Mouse (Mus musculus): ENCODE results near the gene Rassf1.
A peak's percentile ranks its signal among the peaks of the same experiment; 100 is the strongest.

The Rassf1 gene

DNA sequence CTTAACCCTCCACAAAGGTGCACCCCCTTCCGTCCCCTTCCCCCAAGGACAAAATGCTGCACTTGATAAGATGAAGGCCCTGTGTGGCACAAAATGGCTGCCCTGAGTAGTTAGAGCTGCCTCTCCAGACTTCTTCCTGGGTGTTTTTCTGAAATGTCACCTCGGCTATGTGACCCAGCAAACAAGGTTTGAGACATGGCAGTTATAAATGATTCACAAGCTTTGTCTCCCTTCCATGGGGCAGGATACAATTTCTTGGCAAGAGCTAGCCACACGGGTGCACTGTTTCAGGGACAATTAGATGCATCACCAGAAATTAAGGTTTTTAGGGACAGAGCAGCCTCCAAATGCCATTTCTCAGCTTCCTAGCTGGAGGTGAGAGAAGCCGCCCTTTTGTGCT lies 10.9 kb upstream of the Rassf1 start:
- DNase-seq (ENCODE audit: low read depth, low spot score) = no peak

GRCm38 (mm10) chr9:107541005-107541404 lies 10.3 kb upstream of the Rassf1 start:
- no peak for DNase-seq (ENCODE audit: low read depth, low spot score)

GRCm38 (mm10) chr9:107541474-107542351 lies 9.6 kb upstream of the Rassf1 start, which contains the start of the genes Cyb561d2 and Nprl2:
Cyb561d2 (minus strand) TSS chr9:107542193.
Nprl2 (plus strand) TSS chr9:107542226.
- peak; percentile 95 for DNase-seq (ENCODE audit: low read depth, low spot score)

DNA sequence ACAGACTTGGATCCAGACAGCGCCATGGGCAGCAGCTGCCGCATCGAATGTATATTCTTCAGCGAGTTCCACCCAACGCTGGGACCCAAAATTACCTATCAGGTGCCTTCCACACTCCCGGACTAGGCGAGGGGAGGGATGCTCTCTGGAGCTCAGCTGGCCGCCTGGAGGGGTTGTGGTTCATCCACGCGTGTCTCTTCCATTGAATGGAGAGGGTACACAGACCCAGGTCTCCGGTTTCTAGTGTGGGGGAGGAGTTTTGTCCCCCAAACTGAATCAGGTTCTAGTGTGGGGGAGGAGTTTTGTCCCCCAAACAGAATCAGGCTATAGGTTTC lies 9.0 kb upstream of the Rassf1 start:
- no peak for DNase-seq (ENCODE audit: low read depth, low spot score)

DNA sequence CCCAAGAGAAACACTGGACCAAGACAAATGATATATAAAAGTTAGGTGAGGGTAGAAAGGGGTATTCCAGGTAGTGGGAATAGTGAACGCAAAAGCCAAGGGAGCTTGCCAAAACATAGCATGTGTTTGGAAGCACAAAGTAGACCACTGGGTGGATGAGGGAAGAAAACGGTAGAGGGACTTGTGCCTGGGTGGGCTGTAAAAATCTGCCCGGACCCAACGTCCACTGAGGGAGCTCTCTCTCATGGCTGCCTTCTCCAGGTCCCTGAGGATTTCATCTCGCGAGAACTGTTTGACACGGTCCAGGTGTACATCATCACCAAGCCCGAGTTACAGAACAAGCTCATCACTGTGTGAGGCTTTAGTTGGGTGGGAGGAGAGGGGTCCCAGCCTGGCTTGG lies 8.6 kb upstream of the Rassf1 start:
- no peak for DNase-seq (ENCODE audit: low read depth, low spot score)

GRCm38 (mm10) chr9:107543299-107543698 lies 8.1 kb upstream of the Rassf1 start:
- no peak for DNase-seq (ENCODE audit: low read depth, low spot score)

DNA sequence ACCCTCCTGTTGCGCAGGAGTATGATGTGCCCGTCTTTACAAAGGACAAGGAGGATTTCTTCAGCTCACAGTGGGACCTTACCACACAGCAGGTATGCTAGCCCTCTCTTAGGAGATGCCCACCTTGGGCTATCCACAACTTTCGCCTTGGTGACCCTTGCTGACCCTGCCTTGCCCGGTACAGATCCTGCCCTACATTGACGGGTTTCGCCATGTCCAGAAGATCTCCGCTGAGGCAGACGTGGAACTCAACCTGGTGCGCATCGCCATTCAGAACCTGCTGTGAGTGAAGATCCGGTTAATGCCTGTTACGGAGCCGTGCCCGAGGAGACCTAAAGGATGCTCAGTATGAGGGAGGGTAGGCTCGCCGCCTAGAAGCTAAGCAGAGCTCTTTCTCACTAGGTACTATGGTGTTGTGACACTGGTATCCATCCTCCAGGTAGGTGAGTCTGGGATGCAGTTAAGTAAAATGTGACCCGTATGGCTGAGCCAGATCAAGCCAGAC lies 7.1 kb upstream of the Rassf1 start:
- DNase-seq (ENCODE audit: low read depth, low spot score) = no peak

GRCm38 (mm10) chr9:107544729-107545128 lies 6.6 kb upstream of the Rassf1 start:
- DNase-seq (ENCODE audit: low read depth, low spot score) = no peak

DNA sequence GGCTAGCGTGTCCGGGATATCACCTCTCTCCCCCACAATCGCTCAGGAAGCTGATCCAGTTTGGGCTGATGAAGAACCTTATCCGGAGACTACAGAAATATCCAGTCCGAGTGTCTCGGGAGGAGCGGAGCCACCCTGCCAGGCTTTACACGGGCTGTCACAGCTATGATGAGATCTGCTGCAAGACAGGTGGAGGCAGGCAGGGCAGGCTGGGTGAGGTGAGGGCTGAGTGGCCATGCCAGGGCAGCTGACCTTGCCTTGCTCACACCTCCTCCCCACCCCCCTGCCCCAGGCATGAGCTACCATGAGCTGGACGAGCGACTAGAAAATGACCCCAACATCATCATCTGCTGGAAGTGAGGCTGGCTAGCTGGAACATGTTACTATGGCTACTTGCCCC lies 6.2 kb upstream of the Rassf1 start:
- no peak for DNase-seq (ENCODE audit: low read depth, low spot score)

DNA sequence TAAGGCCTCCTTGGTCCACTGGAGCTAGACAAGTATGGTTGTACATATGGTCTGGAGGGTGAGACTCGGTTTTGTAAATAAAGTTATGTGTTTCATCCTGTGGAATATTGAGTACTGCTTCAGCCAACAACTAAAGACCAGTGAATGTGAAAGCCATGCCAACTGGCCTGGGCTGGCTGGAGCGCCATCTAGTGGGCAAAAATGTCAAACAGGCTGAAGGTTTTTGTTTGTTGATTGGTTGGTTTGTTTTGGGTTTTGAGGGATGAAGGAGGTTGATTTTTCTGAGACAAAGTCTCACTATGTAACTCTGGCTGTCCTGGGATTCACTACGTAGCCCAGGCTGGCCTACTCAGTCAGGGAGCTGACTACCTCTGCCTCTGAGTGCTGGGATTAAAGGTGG lies 5.8 kb upstream of the Rassf1 start:
- DNase-seq (ENCODE audit: low read depth, low spot score) = peak; percentile 78

DNA sequence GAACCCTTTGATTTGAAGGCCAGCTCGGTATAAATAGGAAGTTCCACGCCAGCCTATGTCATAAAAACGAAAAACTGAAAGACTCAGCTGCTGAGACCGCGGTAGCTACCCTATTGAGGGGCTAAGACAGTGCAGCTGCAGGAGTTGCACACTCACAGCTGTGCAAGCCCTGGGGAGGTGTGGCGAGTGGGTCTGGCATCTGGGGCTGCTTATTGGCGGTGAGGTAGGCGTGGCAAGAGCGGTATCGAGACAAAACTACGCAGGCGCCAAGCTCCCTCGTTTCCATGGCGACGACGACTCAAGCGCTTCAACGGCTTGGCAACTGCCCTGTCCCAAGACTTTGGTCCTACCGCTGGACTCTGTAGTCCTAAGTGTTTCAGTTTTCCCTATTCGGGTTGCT lies 4.3 kb upstream of the Rassf1 start, which contains the start of gene Zmynd10:
Gene Zmynd10 (plus strand): TSS at position 273 of the 400 bp plus-strand sequence.
- DNase-seq (ENCODE audit: low read depth, low spot score) = peak; percentile 86

DNA sequence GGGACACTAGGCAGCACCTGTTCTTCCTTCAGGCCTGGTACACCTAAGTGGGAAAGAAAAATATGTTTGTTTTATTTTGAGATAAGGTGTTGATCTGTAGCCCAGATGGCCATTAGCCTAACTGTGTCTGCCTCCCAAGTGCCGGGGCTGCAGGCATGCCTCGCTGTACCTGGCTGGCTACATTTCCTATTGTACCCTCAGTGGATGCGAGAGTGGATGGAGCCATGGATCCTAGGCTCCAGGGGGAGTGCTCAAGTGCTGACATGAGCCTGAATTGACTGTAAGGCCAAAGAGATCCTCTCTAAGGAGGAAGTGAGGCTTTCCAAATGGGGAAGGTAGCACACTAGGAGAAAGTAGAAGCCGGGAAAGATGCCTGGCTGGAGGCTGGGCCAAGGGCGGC lies 3.4 kb upstream of the Rassf1 start:
- DNase-seq (ENCODE audit: low read depth, low spot score) = no peak

GRCm38 (mm10) chr9:107548820-107549219 lies 2.5 kb upstream of the Rassf1 start:
- no peak for DNase-seq (ENCODE audit: low read depth, low spot score)

DNA sequence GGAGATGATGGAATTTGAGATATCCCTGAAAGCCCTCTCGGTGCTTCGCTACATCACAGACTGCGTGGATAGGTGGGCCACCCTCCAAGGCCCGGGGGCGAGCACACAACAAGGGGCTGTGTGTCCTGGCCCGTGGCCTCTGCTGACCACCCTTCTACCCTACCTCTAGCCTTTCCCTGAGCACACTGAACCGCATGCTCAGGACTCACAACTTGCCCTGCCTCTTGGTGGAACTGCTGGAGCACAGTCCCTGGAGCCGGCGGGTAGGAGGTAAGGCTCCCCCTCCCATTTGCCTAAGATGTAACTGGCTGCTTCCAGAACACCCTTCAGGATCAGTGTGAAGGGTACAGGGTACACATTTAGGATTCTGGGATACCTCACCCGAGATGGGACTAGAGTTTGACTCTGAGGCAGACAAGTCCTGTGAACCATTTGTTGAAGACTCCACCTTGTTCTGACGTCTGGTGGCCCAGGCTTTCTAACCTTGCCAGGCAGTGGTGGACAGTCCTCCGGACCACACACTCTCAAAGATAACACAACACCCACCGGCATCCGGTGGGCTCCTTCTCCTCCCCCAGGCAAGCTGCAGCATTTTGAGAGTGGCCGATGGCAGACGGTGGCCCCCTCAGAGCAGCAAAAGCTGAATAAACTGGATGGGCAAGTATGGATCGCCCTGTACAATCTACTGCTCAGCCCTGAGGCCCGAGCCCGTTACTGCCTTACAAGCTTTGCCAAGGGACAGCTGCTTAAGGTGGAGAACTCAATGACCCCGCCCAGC lies 1.9 kb upstream of the Rassf1 start:
- no peak for DNase-seq (ENCODE audit: low read depth, low spot score)

DNA sequence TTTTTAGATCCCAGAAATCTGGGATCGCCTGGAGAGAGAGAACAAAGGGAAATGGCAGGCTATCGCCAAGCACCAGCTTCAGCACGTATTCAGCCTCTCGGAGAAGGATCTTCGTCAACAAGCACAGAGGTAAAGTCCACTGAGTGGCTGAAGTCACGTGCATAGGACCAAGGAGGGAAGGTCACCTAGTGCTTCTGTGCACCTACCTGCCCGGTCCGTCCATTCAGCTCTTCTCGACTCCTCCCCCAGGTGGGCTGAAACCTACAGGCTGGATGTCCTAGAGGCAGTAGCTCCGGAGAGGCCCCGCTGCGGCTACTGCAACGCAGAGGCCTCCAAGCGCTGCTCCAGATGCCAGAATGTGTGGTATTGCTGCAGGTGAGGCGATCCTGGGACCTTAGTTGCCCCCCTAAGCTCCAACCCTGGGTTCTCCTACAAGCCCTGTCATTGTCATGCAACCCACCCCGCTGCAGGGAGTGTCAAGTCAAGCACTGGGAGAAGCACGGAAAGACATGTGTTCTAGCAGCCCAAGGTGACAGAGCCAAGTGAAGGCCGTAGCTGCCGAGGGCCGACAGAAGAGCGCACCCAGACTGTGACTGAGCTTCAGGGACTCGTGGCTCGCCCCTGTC lies 751 bp upstream of the Rassf1 start:
- DNase-seq (ENCODE audit: low read depth, low spot score) = no peak

DNA sequence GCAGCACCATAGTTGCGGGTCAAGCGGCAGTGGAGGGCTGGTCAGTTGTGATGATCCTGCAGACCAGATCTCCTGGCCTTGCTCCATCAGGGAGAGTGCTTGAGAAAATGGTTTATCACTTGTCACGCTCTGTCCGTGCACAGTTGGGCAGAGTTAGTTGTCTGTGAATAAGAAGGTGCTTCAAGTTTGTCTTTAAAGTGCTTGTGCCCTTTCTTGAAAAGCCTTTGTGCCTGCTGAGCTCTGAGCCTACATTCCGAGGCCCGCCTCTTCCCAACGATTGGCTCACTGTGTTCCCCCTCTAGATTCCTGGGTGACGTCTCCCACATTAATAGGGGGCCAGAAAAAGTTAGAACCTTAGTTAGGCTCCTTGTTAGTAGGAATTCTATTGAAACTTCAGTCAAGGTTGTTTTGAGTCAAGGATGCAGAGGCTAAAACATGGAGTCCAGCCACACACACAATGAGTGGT lies 568 bp downstream of the Rassf1 start:
- no peak for DNase-seq (ENCODE audit: low read depth, low spot score)

DNA sequence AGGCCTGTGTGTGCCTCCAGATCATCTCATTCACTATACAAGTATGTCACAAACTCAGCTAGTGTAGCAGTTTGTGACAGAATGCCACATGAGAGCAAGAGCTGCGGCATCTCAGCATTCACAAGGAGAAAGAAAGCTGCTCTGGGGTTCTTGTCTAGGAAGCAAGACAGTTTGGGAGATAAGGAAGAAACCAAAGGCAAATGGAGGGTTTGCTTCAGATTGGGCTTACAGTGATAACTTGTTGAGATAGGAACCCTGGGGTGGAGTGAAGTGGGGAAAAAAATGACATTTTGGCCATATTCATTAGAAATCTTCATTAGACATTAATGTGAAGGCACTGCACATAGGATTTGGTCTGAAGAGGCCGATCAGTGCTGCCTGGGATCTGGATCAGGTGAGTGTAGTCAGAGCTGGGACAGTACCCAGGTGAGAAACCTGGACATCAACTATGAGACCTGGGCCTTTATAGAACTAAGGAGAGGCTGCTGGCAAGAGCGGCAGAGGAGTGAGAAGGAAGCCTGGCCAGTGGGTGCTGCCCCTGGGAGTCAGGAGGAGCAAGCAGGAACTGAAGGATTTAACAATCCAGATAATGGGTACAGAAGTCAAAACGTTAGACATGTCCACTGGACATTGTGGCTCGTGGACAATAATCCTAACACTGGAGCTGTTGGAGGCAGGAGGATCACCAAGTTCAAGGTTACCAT lies 1.5 kb downstream of the Rassf1 start:
- DNase-seq (ENCODE audit: low read depth, low spot score) = no peak

- peak; percentile 63 for DNase-seq (ENCODE audit: low read depth, low spot score)
Measured at GRCm38 (mm10) chr9:107553541-107554318, 2.4 kb downstream of the Rassf1 start.

- peak; percentile 100 for DNase-seq (ENCODE audit: low read depth, low spot score)
Measured at GRCm38 (mm10) chr9:107554319-107554825, 3.0 kb downstream of the Rassf1 start.

DNA sequence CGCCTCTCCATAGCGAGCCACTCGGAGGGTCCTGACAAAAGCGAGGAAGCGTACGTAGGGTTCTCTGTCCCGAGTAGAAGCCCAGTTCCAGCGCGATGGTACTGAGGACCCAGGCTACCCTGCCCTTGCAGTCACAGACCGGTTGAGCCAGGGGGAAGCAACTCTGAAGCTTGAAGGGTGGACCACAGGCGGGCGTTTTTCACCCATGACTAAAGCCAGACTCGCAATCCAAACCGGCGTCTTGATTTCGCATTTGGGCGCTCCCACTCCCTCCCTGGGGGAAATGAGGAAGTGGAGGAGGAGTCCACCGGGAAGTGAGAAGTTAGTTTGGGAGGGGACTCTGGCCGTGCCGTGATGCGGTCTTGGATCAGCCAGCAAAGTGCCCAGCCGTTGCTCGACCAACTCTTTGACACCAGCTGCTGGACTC lies 3.7 kb downstream of the Rassf1 start:
- DNase-seq (ENCODE audit: low read depth, low spot score) = no peak

Measured in CD4-positive helper T cell, adult 2 months (primary cell).